Mouse (Mus musculus) heart, adult 2 months (tissue): ENCODE data around the gene Vmn1r4. TPM values are rescaled to one million over a fixed set of nuclear protein-coding genes. Genes with fewer than 3 reads are reported as not detected.

Source experiments
- DNase-seq, 2 experiments: peaks; one replicate each; pipeline ENCODE4 v3.0.0; 2021
- H3K27ac ChIP-seq: fragments of 200-600 bp; 2 replicates; pipeline ENCODE4 v1.8.1; 2022
- H3K27me3 ChIP-seq: fragments of 200-500 bp; 2 replicates; pipeline ENCODE4 v1.6.1; 2012; ENCODE audit warnings: mild to moderate bottlenecking, low read length, inconsistent platforms, mixed read lengths; ENCODE audit not compliant: control insufficient read depth, insufficient read depth
- H3K36me3 ChIP-seq: fragments of 200-500 bp; 2 replicates; pipeline ENCODE4 v1.6.1; 2012; ENCODE audit warnings: low read length, inconsistent platforms; ENCODE audit not compliant: control insufficient read depth, insufficient read depth
- H3K4me1 ChIP-seq: fragments of 200-500 bp; 2 replicates; pipeline ENCODE4 v1.6.1; 2011; ENCODE audit warnings: low read length; ENCODE audit not compliant: control insufficient read depth, insufficient read depth
- H3K4me3 ChIP-seq: fragments of 200-600 bp; 2 replicates; pipeline ENCODE4 v1.8.1; 2022
- H3K79me2 ChIP-seq: fragments of 200-500 bp; replicated peaks from 2 replicates; pipeline ENCODE4 v1.6.1; 2012; ENCODE audit warnings: mild to moderate bottlenecking, inconsistent platforms, low read length, moderate library complexity, mixed read lengths; ENCODE audit not compliant: control insufficient read depth, insufficient read depth
- H3K9ac ChIP-seq: fragments of 200-500 bp; 2 replicates; pipeline ENCODE4 v1.6.1; 2012; ENCODE audit warnings: low read depth, mild to moderate bottlenecking, control low read depth, inconsistent platforms, low read length, mixed read lengths
- CTCF ChIP-seq: fragments of 200-600 bp; IDR thresholded peaks from 2 replicates; pipeline ENCODE4 v1.8.1; 2022; ENCODE audit warnings: antibody characterized with exemption, mild to moderate bottlenecking, moderate library complexity
- EP300 ChIP-seq: fragments of 200-500 bp; IDR thresholded peaks from 2 replicates; pipeline ENCODE4 v1.6.1; 2011; ENCODE audit warnings: low read depth, low read length, control low read depth; ENCODE audit not compliant: insufficient read depth
- POLR2A ChIP-seq: fragments of 200-500 bp; IDR thresholded peaks from 2 replicates; pipeline ENCODE4 v1.6.1; 2011; ENCODE audit warnings: mild to moderate bottlenecking, low read depth, low read length, control low read depth; ENCODE audit not compliant: insufficient read depth
- WGBS: fragments of 180-500 bp; shearing (Covaris S2); methylation state at CpG from one replicate; pipeline ENCODE4 v1.1.7; 2018; 5-methylcytosine and 5-hydroxymethylcytosine counted together
- intact Hi-C: fragments of 180-260 bp; cut with DNase I; formaldehyde crosslinking; loops from one replicate; pipeline ENCODE4 v1.15.1; 2025
- polyA plus RNA-seq: library from polyadenylated mRNA; depleted of rRNA; stranded (reverse); fragments of >200 nt; gene quantifications from 2 replicates; pipeline ENCODE4 v1.2.3, GENCODE M21; 2012; rRNA removed
- total RNA-seq, 2 experiments: library from RNA; stranded (reverse); gene quantifications; 2 replicates each; pipeline ENCODE4 v1.2.3; 2021

The Vmn1r4 gene
- total and polyA plus RNA-seq, 3 experiments: 0.06 to 0.16 TPM; not detected in 1

GRCm38 (mm10) chr6:56934366-56934765 lies 10.6 kb downstream of the Vmn1r4 start:
- TF ChIP-seq POLR2A (no peak), CTCF (no peak), EP300 (no peak)
- H3K36me3 ChIP-seq: no peaks in the 10 kb centered on the region
- WGBS: 66% methylated on average over 4 of the region's 4 CpGs
- H3K4me1 ChIP-seq: no peaks in the 10 kb centered on the region
- H3K79me2 ChIP-seq: no peaks in the 10 kb centered on the region
- intact Hi-C loops: no loop called here
- H3K27ac ChIP-seq: no peak overlapping the region
- H3K27me3 ChIP-seq: no peaks in the 10 kb centered on the region
- no peak overlapping the region for H3K4me3 ChIP-seq
- DNase-seq: no peak
- no peak overlapping the region for H3K9ac ChIP-seq

GRCm38 (mm10) chr6:56956436-56956835 lies 32.6 kb downstream of the Vmn1r4 start:
- no peak for TF ChIP-seq CTCF
- TF ChIP-seq EP300: no peak
- no peak for TF ChIP-seq POLR2A
- WGBS: 43% methylated on average over 5 of the region's 5 CpGs

GRCm38 (mm10) chr6:56969973-56970372 lies 46.2 kb downstream of the Vmn1r4 start, which contains the start of gene Vmn1r5:
TSS of gene Vmn1r5 (plus strand) at chr6:56970273.
- Histone ChIP-seq H3K9ac (no peak within 1 kb of the TSS), H3K27me3 (no peaks in the 10 kb centered on the region), H3K27ac (no peak within 1 kb of the TSS), H3K79me2 (no peaks in the 10 kb centered on the region), H3K36me3 (no peaks in the 10 kb centered on the region), H3K4me1 (no peaks in the 10 kb centered on the region), H3K4me3 (no peak within 1 kb of the TSS)
- TF ChIP-seq EP300: no peak
- TF ChIP-seq POLR2A: no peak
- TF ChIP-seq CTCF: no peak
- DNase-seq: no peak
- intact Hi-C loops: no loop called here

More at GRCm38 (mm10) chr6:56956436-56956835, 32.6 kb downstream of the Vmn1r4 start:
- Histone ChIP-seq H3K4me1 (no peaks in the 10 kb centered on the region), H3K27me3 (no peaks in the 10 kb centered on the region), H3K27ac (no peak overlapping the region), H3K36me3 (no peaks in the 10 kb centered on the region), H3K79me2 (no peaks in the 10 kb centered on the region), H3K9ac (no peak overlapping the region), H3K4me3 (no peak overlapping the region)
- intact Hi-C loops: no loop called here
- no peak for DNase-seq

GRCm38 (mm10) chr6:56996943-56997342 lies 73.1 kb downstream of the Vmn1r4 start, which contains the start of gene Vmn1r6:
TSS of gene Vmn1r6 (plus strand) at chr6:56997243.
- H3K27me3 ChIP-seq: no peaks in the 10 kb centered on the region
- no peak for DNase-seq
- TF ChIP-seq POLR2A (no peak), CTCF (no peak), EP300 (no peak)
- H3K79me2 ChIP-seq: no peaks in the 10 kb centered on the region
- H3K36me3 ChIP-seq: no peaks in the 10 kb centered on the region
- no peak within 1 kb of the TSS for H3K4me3 ChIP-seq
- no peak within 1 kb of the TSS for H3K27ac ChIP-seq
- no peak within 1 kb of the TSS for H3K9ac ChIP-seq
- intact Hi-C loops: no loop called here
- WGBS: 54% methylated on average over 2 of the region's 2 CpGs
- no peaks in the 10 kb centered on the region for H3K4me1 ChIP-seq

Other genes starting within 250 kb of the Vmn1r4 start
- 10 to 100 TPM; 15.7 to 18.0 TPM for gene Lsm5, start 219.3 kb upstream of the Vmn1r4 start, total RNA-seq
- 4.2 and 6.3 TPM in 2 replicates for gene Lsm5, start 219.3 kb upstream of the Vmn1r4 start, polyA plus RNA-seq
- 1 to 10 TPM; 5.8 to 6.9 TPM for gene Avl9, start 209.1 kb upstream of the Vmn1r4 start, total RNA-seq
- 2.0 and 3.2 TPM in 2 replicates for gene Avl9, start 209.1 kb upstream of the Vmn1r4 start, polyA plus RNA-seq
- gene Kbtbd2, start 126.2 kb upstream of the Vmn1r4 start, total RNA-seq: 10 to 100 TPM; 28.9 to 30.6 TPM
- 7.7 and 15.6 TPM in 2 replicates for gene Kbtbd2, start 126.2 kb upstream of the Vmn1r4 start, polyA plus RNA-seq
- gene Fkbp9, start 92.0 kb upstream of the Vmn1r4 start, total RNA-seq: 10 to 100 TPM; 84.5 to 85.9 TPM
- 44.1 and 89.8 TPM in 2 replicates for gene Fkbp9, start 92.0 kb upstream of the Vmn1r4 start, polyA plus RNA-seq
- 10 to 100 TPM; 62.4 to 75.5 TPM for gene Nt5c3, start 83 bp upstream of the Vmn1r4 start, total RNA-seq
- 16.9 and 49.2 TPM in 2 replicates for gene Nt5c3, start 83 bp upstream of the Vmn1r4 start, polyA plus RNA-seq
- gene Vmn1r5, start 46.3 kb downstream of the Vmn1r4 start, total RNA-seq: not detected
- not detected in 2 replicates for gene Vmn1r5, start 46.3 kb downstream of the Vmn1r4 start, polyA plus RNA-seq
- gene Vmn1r6, start 73.2 kb downstream of the Vmn1r4 start, total RNA-seq: not detected
- not detected in 2 replicates for gene Vmn1r6, start 73.2 kb downstream of the Vmn1r4 start, polyA plus RNA-seq
- not detected for gene Vmn1r7, start 101.3 kb downstream of the Vmn1r4 start, total RNA-seq
- not detected in 2 replicates for gene Vmn1r7, start 101.3 kb downstream of the Vmn1r4 start, polyA plus RNA-seq
- not detected for gene Vmn1r8, start 108.3 kb downstream of the Vmn1r4 start, total RNA-seq
- not detected in 2 replicates for gene Vmn1r8, start 108.3 kb downstream of the Vmn1r4 start, polyA plus RNA-seq
- not detected for gene Vmn1r9, start 142.8 kb downstream of the Vmn1r4 start, total RNA-seq
- gene Vmn1r9, start 142.8 kb downstream of the Vmn1r4 start, polyA plus RNA-seq: not detected in 2 replicates
- not detected for gene Vmn1r10, start 185.4 kb downstream of the Vmn1r4 start, total RNA-seq
- not detected in 2 replicates for gene Vmn1r10, start 185.4 kb downstream of the Vmn1r4 start, polyA plus RNA-seq
- not detected for gene Vmn1r11, start 209.4 kb downstream of the Vmn1r4 start, total RNA-seq
- not detected in 2 replicates for gene Vmn1r11, start 209.4 kb downstream of the Vmn1r4 start, polyA plus RNA-seq
- not detected for gene Vmn1r12, start 232.9 kb downstream of the Vmn1r4 start, total RNA-seq
- not detected in 2 replicates for gene Vmn1r12, start 232.9 kb downstream of the Vmn1r4 start, polyA plus RNA-seq